Mouse (Mus musculus) gastrocnemius, postnatal 36 days (tissue): Measurements from ENCODE around the gene Shprh. TPM values are rescaled to one million over a fixed set of nuclear protein-coding genes. Genes with fewer than 3 reads are reported as not detected.
"Not testable (repeated sequence)": the region's sequence is repeated elsewhere in the genome, so short reads cannot be mapped to it uniquely, and the experiment has no call there.

Source experiments
- DNase-seq, 2 experiments: peaks; one replicate each; pipeline ENCODE4 v3.0.0; 2022
- intact Hi-C: fragments of 180-260 bp; cut with DNase I; formaldehyde crosslinking; loops from one replicate; pipeline ENCODE4 v1.15.1; 2025
- long read RNA-seq, 2 experiments: library from polyadenylated mRNA; stranded (forward); transcript quantifications; one replicate each; pipeline ENCODE4 v2.0.0; 2021
- total RNA-seq, 2 experiments: library from RNA; stranded (reverse); gene quantifications; 2 replicates each; pipeline ENCODE4 v1.2.3; 2021

Gene Shprh
- 1 to 10 TPM; 6.5 to 6.6 TPM for total RNA-seq
- long read RNA-seq, experiment 1, partial matches to known transcripts: 0 of 2 reads
- long read RNA-seq, experiment 1, other reads (novel, unspliced or antisense): 2 of 2 reads
- long read RNA-seq, experiment 2, partial matches to known transcripts: 0 of 1 reads
- long read RNA-seq, experiment 2, other reads (novel, unspliced or antisense): 1 of 1 reads

GRCm38 (mm10) chr10:11148884-11149741 is at the start of gene Shprh:
Shprh (plus strand) TSS chr10:11149427.
- intact Hi-C loops: no loop called here
- peak; percentile 95 to 97 for DNase-seq

DNA sequence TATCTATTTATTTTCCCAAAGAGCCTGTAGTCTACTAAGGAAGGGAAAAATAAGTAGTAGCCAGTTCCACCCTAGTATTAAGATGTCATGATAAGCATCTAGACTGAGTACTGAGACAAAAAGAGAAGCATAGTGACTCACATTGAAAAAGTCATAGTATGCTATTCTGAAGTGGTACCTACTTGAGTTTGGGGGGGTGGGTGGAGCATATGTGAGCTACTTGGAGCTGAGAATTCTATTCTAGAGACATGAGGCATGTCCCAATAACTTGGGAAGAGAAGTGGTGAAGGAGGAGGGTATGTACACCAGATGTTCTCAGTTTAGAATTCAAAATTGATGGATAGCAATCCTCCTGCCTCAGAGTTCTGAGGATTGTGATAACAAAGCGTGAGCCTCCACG is 27.4 kb upstream of the Shprh start:
- intact Hi-C loops: no loop called here
- no peak for DNase-seq

- intact Hi-C loops: no loop called here
- no peak for DNase-seq
These were observed 3.6 kb upstream of the Shprh start for GRCm38 (mm10) chr10:11145580-11145979.

DNA sequence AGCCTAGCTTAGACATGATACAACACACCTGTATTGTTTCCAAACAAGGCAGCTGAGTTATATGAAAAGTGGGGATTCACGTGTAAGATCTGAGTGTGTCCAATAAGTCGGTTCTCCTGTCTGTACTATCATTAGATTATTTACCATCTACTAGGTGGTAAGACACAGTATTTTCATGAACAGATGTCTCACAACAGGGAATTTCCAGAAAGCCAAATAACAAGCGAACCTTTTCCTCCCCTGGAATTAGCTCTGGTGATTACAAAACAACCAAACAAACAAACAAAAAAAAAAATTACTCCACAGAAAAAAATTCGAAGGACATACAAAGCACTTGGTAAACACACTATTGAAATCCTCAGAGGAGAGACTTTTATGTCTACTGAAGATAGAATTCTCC is 781 bp upstream of the Shprh start:
- no peak for DNase-seq
- intact Hi-C loops: no loop called here

GRCm38 (mm10) chr10:11149742-11150125 is 507 bp downstream of the Shprh start:
- DNase-seq: no peak
- intact Hi-C loops: no loop called here

- intact Hi-C loops: no loop called here
- no peak for DNase-seq
These were observed 2.4 kb downstream of the Shprh start for GRCm38 (mm10) chr10:11151644-11152043.

- intact Hi-C loops: no loop called here
- no peak for DNase-seq
These were observed 7.8 kb downstream of the Shprh start for GRCm38 (mm10) chr10:11157039-11157438.

- DNase-seq: no peak
- intact Hi-C loops: no loop called here
These were observed 15.3 kb downstream of the Shprh start for GRCm38 (mm10) chr10:11164537-11164936.

GRCm38 (mm10) chr10:11170252-11170651 is 21.0 kb downstream of the Shprh start:
- intact Hi-C loops: no loop called here
- DNase-seq: no peak

DNA sequence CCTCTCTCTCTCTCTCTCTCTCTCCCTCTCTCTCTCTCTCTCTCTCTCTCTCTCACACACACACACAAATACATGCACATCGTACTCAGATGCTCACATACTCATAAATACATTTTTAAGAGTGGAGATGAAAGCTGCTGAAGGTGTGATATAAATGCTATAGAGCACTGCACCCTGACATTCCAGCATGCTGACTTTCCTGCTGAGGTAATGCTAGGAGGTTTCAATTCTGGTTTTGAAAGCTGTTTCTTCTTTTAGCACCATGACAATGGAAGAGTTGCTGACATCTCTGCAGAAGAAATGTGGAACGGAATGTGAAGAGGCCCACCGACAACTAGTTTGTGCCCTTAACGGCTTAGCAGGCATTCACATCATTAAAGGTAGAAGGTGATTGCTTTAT is 22.4 kb downstream of the Shprh start:
- DNase-seq: no peak
- intact Hi-C loops: no loop called here

- intact Hi-C loops: no loop called here
- DNase-seq: peak in 1 of 2 experiments; percentile 15
These were observed 23.3 kb downstream of the Shprh start for GRCm38 (mm10) chr10:11172519-11172918.

DNA sequence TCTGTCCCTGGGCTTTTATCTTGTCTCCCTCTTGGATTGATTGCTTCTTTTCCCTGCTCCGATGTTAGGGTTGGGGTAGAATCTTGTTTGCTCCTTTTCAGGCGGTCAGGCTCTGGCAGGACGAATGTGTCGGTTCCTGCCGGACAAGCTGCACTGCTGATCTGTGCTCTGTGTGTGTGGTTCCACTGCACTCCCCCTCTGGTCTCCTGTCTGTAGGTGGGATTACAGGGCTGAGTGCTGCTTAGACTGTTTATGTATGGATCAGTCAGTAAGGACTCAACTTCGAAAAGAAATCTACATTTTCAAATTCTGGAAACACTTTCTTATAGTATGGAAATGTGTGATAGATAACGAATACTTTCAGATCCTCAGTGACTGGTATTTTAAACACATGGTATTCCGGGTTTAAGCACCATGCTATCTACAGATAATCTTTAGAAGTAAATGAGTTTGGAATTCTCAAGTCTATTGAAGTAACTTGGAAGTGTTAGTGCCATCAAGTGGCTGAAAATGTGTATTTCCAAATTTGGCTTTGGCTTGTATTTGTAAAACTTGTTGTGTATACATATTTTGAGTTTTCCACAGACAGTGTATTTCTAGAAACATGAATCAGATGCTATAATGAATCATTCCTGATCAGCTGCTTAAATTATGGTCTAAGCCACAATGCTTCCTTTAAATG is 26.7 kb downstream of the Shprh start:
- DNase-seq: no peak
- intact Hi-C loops: no loop called here

GRCm38 (mm10) chr10:11180077-11180476 is 30.9 kb downstream of the Shprh start:
- intact Hi-C loops: no loop called here

GRCm38 (mm10) chr10:11197341-11197740 is 48.1 kb downstream of the Shprh start:
- intact Hi-C loops: loop anchor here (5.0 kb wide), 1 partner anchor 85 kb away; the partner anchor contains the start of gene Fbxo30
- no peak for DNase-seq

More at GRCm38 (mm10) chr10:11180077-11180476, 30.9 kb downstream of the Shprh start:
- no peak for DNase-seq

GRCm38 (mm10) chr10:11198346-11198745 is 49.1 kb downstream of the Shprh start:
- no peak for DNase-seq

DNA sequence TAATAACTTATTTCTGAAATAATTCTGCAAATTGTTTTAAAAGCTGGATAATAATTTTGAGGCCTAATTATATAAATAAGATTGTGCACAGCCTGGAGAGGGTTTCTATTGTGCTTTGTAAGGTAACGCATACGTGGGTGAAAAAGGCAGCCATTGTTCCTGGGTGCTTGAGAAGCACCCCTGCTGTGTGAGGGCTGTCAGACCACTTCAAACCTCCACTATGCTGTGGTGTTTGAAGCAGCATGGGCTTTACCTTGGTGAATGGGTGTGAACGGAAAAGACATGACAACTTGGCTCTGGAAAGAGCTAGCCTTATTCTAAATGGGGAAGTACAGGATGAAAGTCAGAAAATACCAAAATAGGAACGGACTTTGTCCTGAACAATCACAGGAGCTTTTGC is 50.8 kb downstream of the Shprh start:
- intact Hi-C loops: loop anchor here (5.0 kb wide), 1 partner anchor 82 kb away; the partner anchor contains the start of gene Fbxo30
- no peak for DNase-seq

More at GRCm38 (mm10) chr10:11198346-11198745, 49.1 kb downstream of the Shprh start:
- intact Hi-C loops: loop anchor here (5.0 kb wide), 1 partner anchor 84 kb away; the partner anchor contains the start of gene Fbxo30

DNA sequence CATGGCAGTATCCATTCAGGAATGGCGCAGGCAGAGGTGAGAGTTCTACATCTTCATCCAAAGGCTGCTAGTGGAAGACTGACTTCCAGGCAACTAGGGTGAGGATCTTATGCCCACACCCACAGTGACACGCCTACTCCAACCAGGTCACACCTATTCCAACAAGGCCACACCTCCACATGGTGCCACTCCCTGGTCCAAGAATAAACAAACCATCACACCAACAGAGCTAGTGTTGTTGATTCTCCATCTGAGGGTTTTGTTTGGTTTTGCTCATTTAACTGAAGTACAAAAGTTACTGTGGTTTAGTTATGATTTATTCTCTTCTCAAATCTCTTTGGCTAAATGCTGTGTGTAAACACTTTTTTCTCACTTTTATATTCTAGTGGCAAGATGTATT is 56.7 kb downstream of the Shprh start:
- DNase-seq, intact Hi-C loops: not testable (repeated sequence)

DNA sequence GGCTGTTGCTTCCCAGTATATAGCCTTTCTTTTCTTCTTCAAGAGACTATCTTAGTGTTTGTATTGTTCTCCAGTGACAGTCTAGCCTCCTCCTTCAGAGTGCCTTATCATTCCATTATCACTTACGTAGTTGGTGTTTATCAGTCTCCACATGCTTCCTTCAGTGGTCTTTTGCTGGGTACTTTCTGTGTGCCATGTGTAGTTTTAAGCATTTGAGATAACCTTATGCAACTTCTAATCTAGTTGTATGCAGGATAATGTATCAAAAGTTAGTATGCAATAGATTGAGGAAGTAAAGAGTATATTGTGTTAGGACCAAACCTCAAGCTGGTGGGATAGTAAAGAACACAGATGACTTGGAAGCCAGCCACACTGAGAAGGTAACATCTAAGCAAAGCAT is 59.4 kb downstream of the Shprh start:
- intact Hi-C loops: no loop called here
- no peak for DNase-seq

GRCm38 (mm10) chr10:11212003-11212402 is 62.8 kb downstream of the Shprh start:
- intact Hi-C loops: no loop called here
- no peak for DNase-seq

- no peak for DNase-seq
- intact Hi-C loops: no loop called here
These were observed 77.2 kb downstream of the Shprh start for GRCm38 (mm10) chr10:11226442-11226841.

GRCm38 (mm10) chr10:11229545-11230178 is 80.4 kb downstream of the Shprh start:
- DNase-seq: no peak
- intact Hi-C loops: no loop called here
